Mouse (Mus musculus) heart, adult 2 months (tissue): ENCODE data around the gene Pum2. TPM values are rescaled to one million over a fixed set of nuclear protein-coding genes. Genes with fewer than 3 reads are reported as not detected.

ENCODE experiments used
- DNase-seq, 2 experiments: peaks; one replicate each; pipeline ENCODE4 v3.0.0; 2021
- H3K27ac ChIP-seq: fragments of 200-600 bp; 2 replicates; pipeline ENCODE4 v1.8.1; 2022
- H3K27me3 ChIP-seq: fragments of 200-500 bp; 2 replicates; pipeline ENCODE4 v1.6.1; 2012; ENCODE audit warnings: mild to moderate bottlenecking, low read length, inconsistent platforms, mixed read lengths; ENCODE audit not compliant: control insufficient read depth, insufficient read depth
- H3K36me3 ChIP-seq: fragments of 200-500 bp; 2 replicates; pipeline ENCODE4 v1.6.1; 2012; ENCODE audit warnings: low read length, inconsistent platforms; ENCODE audit not compliant: control insufficient read depth, insufficient read depth
- H3K4me1 ChIP-seq: fragments of 200-500 bp; 2 replicates; pipeline ENCODE4 v1.6.1; 2011; ENCODE audit warnings: low read length; ENCODE audit not compliant: control insufficient read depth, insufficient read depth
- H3K4me3 ChIP-seq: fragments of 200-600 bp; 2 replicates; pipeline ENCODE4 v1.8.1; 2022
- H3K79me2 ChIP-seq: fragments of 200-500 bp; replicated peaks from 2 replicates; pipeline ENCODE4 v1.6.1; 2012; ENCODE audit warnings: mild to moderate bottlenecking, inconsistent platforms, low read length, moderate library complexity, mixed read lengths; ENCODE audit not compliant: control insufficient read depth, insufficient read depth
- H3K9ac ChIP-seq: fragments of 200-500 bp; 2 replicates; pipeline ENCODE4 v1.6.1; 2012; ENCODE audit warnings: low read depth, mild to moderate bottlenecking, control low read depth, inconsistent platforms, low read length, mixed read lengths
- CTCF ChIP-seq: fragments of 200-600 bp; IDR thresholded peaks from 2 replicates; pipeline ENCODE4 v1.8.1; 2022; ENCODE audit warnings: antibody characterized with exemption, mild to moderate bottlenecking, moderate library complexity
- EP300 ChIP-seq: fragments of 200-500 bp; IDR thresholded peaks from 2 replicates; pipeline ENCODE4 v1.6.1; 2011; ENCODE audit warnings: low read depth, low read length, control low read depth; ENCODE audit not compliant: insufficient read depth
- POLR2A ChIP-seq: fragments of 200-500 bp; IDR thresholded peaks from 2 replicates; pipeline ENCODE4 v1.6.1; 2011; ENCODE audit warnings: mild to moderate bottlenecking, low read depth, low read length, control low read depth; ENCODE audit not compliant: insufficient read depth
- WGBS: fragments of 180-500 bp; shearing (Covaris S2); methylation state at CpG from one replicate; pipeline ENCODE4 v1.1.7; 2018; 5-methylcytosine and 5-hydroxymethylcytosine counted together
- intact Hi-C: fragments of 180-260 bp; cut with DNase I; formaldehyde crosslinking; loops from one replicate; pipeline ENCODE4 v1.15.1; 2025
- polyA plus RNA-seq: library from polyadenylated mRNA; depleted of rRNA; stranded (reverse); fragments of >200 nt; gene quantifications from 2 replicates; pipeline ENCODE4 v1.2.3, GENCODE M21; 2012
- total RNA-seq, 2 experiments: library from RNA; stranded (reverse); gene quantifications; 2 replicates each; pipeline ENCODE4 v1.2.3; 2021

Pum2 gene
- total and polyA plus RNA-seq, 3 experiments = 38.6 to 130 (median 130) TPM

GRCm38 (mm10) chr12:8656596-8656995 is 17.3 kb upstream of the Pum2 start:
- no peaks in the 10 kb centered on the region for H3K79me2 ChIP-seq
- intact Hi-C loops = no loop called here
- no peak overlapping the region for H3K27ac ChIP-seq
- H3K27me3 ChIP-seq = no peaks in the 10 kb centered on the region
- no peak for TF ChIP-seq EP300
- TF ChIP-seq CTCF = no peak
- no peak for TF ChIP-seq POLR2A
- no peaks in the 10 kb centered on the region for H3K36me3 ChIP-seq
- DNase-seq = no peak
- WGBS = 53% methylated on average over 4 of the region's 4 CpGs
- no peak overlapping the region for H3K9ac ChIP-seq
- no peaks in the 10 kb centered on the region for H3K4me1 ChIP-seq
- no peak overlapping the region for H3K4me3 ChIP-seq

DNA sequence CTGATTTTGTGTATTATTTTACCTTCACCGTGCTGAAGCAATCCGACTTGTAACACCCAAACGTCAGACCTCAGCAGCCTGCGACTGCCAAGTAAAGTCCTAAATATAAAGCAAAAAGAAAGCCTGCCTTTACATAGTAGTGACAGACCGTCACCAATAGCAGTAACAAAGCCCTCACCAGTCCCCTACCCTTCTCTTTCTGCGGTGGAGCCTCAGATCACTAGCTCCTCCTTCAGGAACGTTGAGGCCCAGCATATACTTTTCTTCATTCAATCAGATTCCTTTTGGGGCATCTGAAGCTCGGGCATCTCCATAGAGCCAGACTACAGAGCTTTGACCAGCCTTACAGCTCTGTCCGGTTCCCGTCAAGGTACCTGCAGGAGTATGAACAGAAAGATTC is 16.8 kb upstream of the Pum2 start:
- Histone ChIP-seq H3K9ac (no peak overlapping the region), H3K27me3 (no peaks in the 10 kb centered on the region), H3K79me2 (no peaks in the 10 kb centered on the region), H3K36me3 (no peaks in the 10 kb centered on the region), H3K27ac (no peak overlapping the region), H3K4me1 (no peaks in the 10 kb centered on the region), H3K4me3 (no peak overlapping the region)
- TF ChIP-seq CTCF = 0 out of 2 replicates have a peak, but pooled peaks have one; percentile 12
- TF ChIP-seq EP300 = no peak
- no peak for DNase-seq
- intact Hi-C loops = no loop called here
- WGBS = 63% methylated on average over 10 of the region's 10 CpGs

DNA sequence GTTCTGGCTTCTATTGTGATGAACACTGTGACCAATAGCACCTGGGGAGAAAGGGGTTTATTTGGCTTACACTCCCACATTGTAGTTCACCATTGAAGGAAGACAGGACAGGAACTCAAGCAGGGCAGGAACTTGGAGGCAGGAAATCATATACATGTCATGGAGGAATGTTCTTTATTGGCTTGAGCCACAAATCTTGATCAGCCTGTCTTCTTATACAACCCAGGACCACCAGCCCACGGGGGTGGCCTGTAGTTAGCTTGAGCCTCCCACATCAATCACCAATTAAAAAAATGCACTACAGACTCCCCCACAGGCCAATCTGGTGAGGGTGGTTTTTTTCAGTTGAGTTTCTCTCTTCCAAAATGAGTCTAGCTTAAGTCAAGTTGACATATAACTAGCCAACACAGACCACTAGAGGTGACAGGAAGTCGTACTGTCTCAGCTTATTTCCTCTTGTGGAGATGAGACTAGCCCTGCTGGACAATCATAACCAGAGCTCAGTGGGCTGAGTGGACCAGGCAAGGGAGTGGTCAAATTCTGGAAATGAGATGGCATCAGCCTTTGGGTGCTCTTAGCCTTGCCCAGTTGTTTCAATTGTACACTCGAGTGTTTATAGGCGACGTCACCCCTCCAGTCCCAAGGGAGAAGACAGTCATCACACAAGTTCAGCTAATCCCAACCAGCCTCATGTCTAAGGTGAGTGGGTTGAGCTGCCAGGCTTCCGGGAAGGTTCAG is 16.1 kb upstream of the Pum2 start:
- H3K4me1 ChIP-seq = peaks cover 2% of the 10 kb centered on the region
- 81% methylated on average over 6 of the region's 6 CpGs for WGBS
- H3K9ac ChIP-seq = no peak overlapping the region
- no peak overlapping the region for H3K4me3 ChIP-seq
- no peak for DNase-seq
- TF ChIP-seq EP300 (no peak), POLR2A (no peak), CTCF (no peak)
- no peak overlapping the region for H3K27ac ChIP-seq
- no peaks in the 10 kb centered on the region for H3K79me2 ChIP-seq
- H3K27me3 ChIP-seq = no peaks in the 10 kb centered on the region
- no peaks in the 10 kb centered on the region for H3K36me3 ChIP-seq
- intact Hi-C loops = no loop called here

- Histone ChIP-seq H3K27ac (no peak overlapping the region), H3K79me2 (no peaks in the 10 kb centered on the region), H3K9ac (no peak overlapping the region), H3K4me1 (peaks cover 2% of the 10 kb centered on the region), H3K4me3 (no peak overlapping the region), H3K36me3 (no peaks in the 10 kb centered on the region), H3K27me3 (no peaks in the 10 kb centered on the region)
- TF ChIP-seq CTCF (no peak), EP300 (no peak), POLR2A (no peak)
- 77% methylated on average over 15 of the region's 15 CpGs for WGBS
- no peak for DNase-seq
- intact Hi-C loops = no loop called here
These were observed 14.3 kb upstream of the Pum2 start for GRCm38 (mm10) chr12:8659406-8660279.

- Histone ChIP-seq H3K79me2 (no peaks in the 10 kb centered on the region), H3K27me3 (no peaks in the 10 kb centered on the region), H3K4me3 (no peak overlapping the region), H3K9ac (no peak overlapping the region), H3K27ac (no peak overlapping the region), H3K36me3 (no peaks in the 10 kb centered on the region), H3K4me1 (peaks cover 2% of the 10 kb centered on the region)
- TF ChIP-seq EP300 = no peak
- TF ChIP-seq POLR2A = no peak
- TF ChIP-seq CTCF = no peak
- no peak for DNase-seq
- 41% methylated on average over 3 of the region's 3 CpGs for WGBS
- intact Hi-C loops = no loop called here
These were observed 12.2 kb upstream of the Pum2 start for GRCm38 (mm10) chr12:8661747-8662146.

GRCm38 (mm10) chr12:8662175-8662574 is 11.8 kb upstream of the Pum2 start:
- H3K27ac ChIP-seq = no peak overlapping the region
- H3K9ac ChIP-seq = no peak overlapping the region
- intact Hi-C loops = no loop called here
- H3K27me3 ChIP-seq = no peaks in the 10 kb centered on the region
- no peak for DNase-seq
- TF ChIP-seq CTCF (no peak), POLR2A (no peak), EP300 (no peak)
- no peak overlapping the region for H3K4me3 ChIP-seq
- 21% methylated on average over 2 of the region's 2 CpGs for WGBS
- H3K36me3 ChIP-seq = no peaks in the 10 kb centered on the region
- peaks cover 2% of the 10 kb centered on the region for H3K4me1 ChIP-seq
- H3K79me2 ChIP-seq = no peaks in the 10 kb centered on the region
